Mouse (Mus musculus): ENCODE measurements around the gene Hist2h2ab. TPM values are rescaled to one million over a fixed set of nuclear protein-coding genes. Genes with fewer than 3 reads are reported as not detected.

Gene Hist2h2ab
- polyA plus RNA-seq, 1 experiment from 2014 or later: 0.78 TPM

GRCm38 (mm10) chr3:96230404-96230803, 10.7 kb downstream of the Hist2h2ab start:
- Histone ChIP-seq H3K4me3 (ENCODE audit: low read depth, low read length) (no peak overlapping the region), H3K4me2 (ENCODE audit: low read depth, low read length) (no peak overlapping the region), H3K9ac (ENCODE audit: low read depth, low read length) (no peak overlapping the region), H3K27me3 (replicated peaks; ENCODE audit: control insufficient read depth, insufficient read depth, low read length) (no peaks in the 10 kb centered on the region), H3K27ac (replicated peaks; ENCODE audit: low read depth, low read length) (no peak overlapping the region), H3K9me3 (ENCODE audit: control insufficient read depth, low read length) (no peaks in the 10 kb centered on the region), H3K4me1 (ENCODE audit: control insufficient read depth, insufficient read depth, low read length) (no peaks in the 10 kb centered on the region), H3K36me3 (ENCODE audit: control insufficient read depth, insufficient read depth, low read length) (no peaks in the 10 kb centered on the region)
- ATAC-seq (ENCODE audit: low read depth) (no peak), DNase-seq (ENCODE audit: low spot score) (no peak)
- WGBS: 82% methylated on average over 2 of the region's 2 CpGs

DNA sequence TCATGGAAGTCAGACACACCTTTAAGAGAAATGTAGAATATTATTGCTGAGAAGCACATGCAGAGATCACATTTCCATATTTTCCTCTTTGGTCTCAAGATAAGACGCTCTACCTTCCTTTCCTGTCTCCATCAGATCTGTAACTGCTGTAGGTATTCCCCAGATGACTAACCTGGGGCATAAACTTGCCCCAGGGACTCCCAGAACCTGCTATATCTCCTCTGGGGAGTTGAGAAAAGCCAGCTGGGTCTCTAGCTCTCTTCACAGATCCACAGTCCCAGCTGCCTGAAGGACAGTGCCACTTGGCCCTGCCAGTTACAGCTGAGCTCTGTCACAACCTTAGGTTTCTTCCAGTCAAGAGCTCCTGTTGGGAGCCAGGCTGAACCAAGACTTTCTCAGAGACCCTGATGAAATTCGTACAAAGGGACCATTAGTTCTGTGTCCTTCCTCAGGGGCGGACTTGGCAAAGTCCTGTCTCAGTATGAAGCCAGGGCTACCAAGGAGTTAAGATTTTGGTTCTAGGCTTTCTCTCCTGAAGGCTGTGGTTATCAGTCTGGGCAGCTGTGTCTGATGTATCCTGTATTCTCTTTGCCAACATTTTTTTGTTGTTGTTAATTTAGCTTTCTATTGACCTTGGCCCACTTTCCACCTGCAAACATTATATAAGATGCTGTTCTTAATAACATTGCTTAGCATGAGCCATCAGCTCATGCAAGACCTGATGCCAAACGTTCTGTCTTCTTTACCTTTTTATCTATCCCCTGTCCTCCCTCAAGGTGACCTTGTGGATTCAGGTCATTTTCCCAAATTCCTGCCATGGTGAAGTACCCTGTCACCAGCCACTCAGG, 11.5 kb downstream of the Hist2h2ab start:
- no peaks in the 10 kb centered on the region for H3K36me3 ChIP-seq (ENCODE audit: control insufficient read depth, insufficient read depth, low read length)
- no peaks in the 10 kb centered on the region for H3K4me1 ChIP-seq (ENCODE audit: control insufficient read depth, insufficient read depth, low read length)
- H3K27ac ChIP-seq (replicated peaks; ENCODE audit: low read depth, low read length): no peak overlapping the region
- H3K9me3 ChIP-seq (ENCODE audit: control insufficient read depth, low read length): no peaks in the 10 kb centered on the region
- ATAC-seq (ENCODE audit: low read depth) (no peak), DNase-seq (ENCODE audit: low spot score) (no peak)
- no peak overlapping the region for H3K4me2 ChIP-seq (ENCODE audit: low read depth, low read length)
- no peak overlapping the region for H3K9ac ChIP-seq (ENCODE audit: low read depth, low read length)
- 71% methylated on average over 4 of the region's 4 CpGs for WGBS
- H3K27me3 ChIP-seq (replicated peaks; ENCODE audit: control insufficient read depth, insufficient read depth, low read length): no peaks in the 10 kb centered on the region
- H3K4me3 ChIP-seq (ENCODE audit: low read depth, low read length): no peak overlapping the region

- Histone ChIP-seq H3K9ac (ENCODE audit: low read depth, low read length) (no peak overlapping the region), H3K36me3 (ENCODE audit: control insufficient read depth, insufficient read depth, low read length) (no peaks in the 10 kb centered on the region), H3K4me3 (ENCODE audit: low read depth, low read length) (no peak overlapping the region), H3K27me3 (replicated peaks; ENCODE audit: control insufficient read depth, insufficient read depth, low read length) (no peaks in the 10 kb centered on the region), H3K4me1 (ENCODE audit: control insufficient read depth, insufficient read depth, low read length) (no peaks in the 10 kb centered on the region), H3K4me2 (ENCODE audit: low read depth, low read length) (no peak overlapping the region), H3K9me3 (ENCODE audit: control insufficient read depth, low read length) (no peaks in the 10 kb centered on the region), H3K27ac (replicated peaks; ENCODE audit: low read depth, low read length) (no peak overlapping the region)
- WGBS: 62% methylated on average over 2 of the region's 2 CpGs
- ATAC-seq (ENCODE audit: low read depth) (no peak), DNase-seq (ENCODE audit: low spot score) (no peak)
Measured at GRCm38 (mm10) chr3:96231758-96232120, 12.1 kb downstream of the Hist2h2ab start.

DNA sequence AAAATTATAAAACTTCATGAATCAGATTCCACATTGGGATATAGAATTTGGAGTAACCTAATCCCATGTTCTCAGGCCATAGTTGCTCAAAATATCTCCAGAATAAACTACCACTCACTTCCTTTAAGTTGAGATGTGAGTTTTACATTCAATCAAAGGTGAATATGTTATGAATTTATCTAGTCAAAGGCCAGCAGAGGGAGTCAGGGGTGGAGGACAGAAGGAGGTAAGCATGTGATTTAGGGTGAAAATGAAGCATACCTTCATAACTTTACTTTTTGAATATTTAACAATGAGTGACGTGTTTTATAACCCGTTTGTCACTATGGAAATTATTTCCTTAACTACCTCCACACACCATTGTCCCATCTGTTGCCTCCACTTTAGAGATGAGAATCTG, 15.2 kb downstream of the Hist2h2ab start:
- Histone ChIP-seq H3K4me1 (ENCODE audit: control insufficient read depth, insufficient read depth, low read length) (peaks cover 12% of the 10 kb centered on the region), H3K36me3 (ENCODE audit: control insufficient read depth, insufficient read depth, low read length) (no peaks in the 10 kb centered on the region), H3K9me3 (ENCODE audit: control insufficient read depth, low read length) (no peaks in the 10 kb centered on the region), H3K4me2 (ENCODE audit: low read depth, low read length) (no peak overlapping the region), H3K27me3 (replicated peaks; ENCODE audit: control insufficient read depth, insufficient read depth, low read length) (no peaks in the 10 kb centered on the region), H3K9ac (ENCODE audit: low read depth, low read length) (no peak overlapping the region), H3K4me3 (ENCODE audit: low read depth, low read length) (no peak overlapping the region), H3K27ac (replicated peaks; ENCODE audit: low read depth, low read length) (no peak overlapping the region)
- 96% methylated on average over 2 of the region's 2 CpGs for WGBS
- ATAC-seq (ENCODE audit: low read depth) (no peak), DNase-seq (ENCODE audit: low spot score) (no peak)

- no peak for ATAC-seq (ENCODE audit: low read depth)
- DNase-seq (ENCODE audit: low spot score): no peak
- WGBS: 48% methylated on average over 3 of the region's 3 CpGs
- Histone ChIP-seq H3K9me3 (ENCODE audit: control insufficient read depth, low read length) (no peaks in the 10 kb centered on the region), H3K4me1 (ENCODE audit: control insufficient read depth, insufficient read depth, low read length) (peaks cover 15% of the 10 kb centered on the region), H3K9ac (ENCODE audit: low read depth, low read length) (no peak overlapping the region), H3K36me3 (ENCODE audit: control insufficient read depth, insufficient read depth, low read length) (no peaks in the 10 kb centered on the region), H3K27me3 (replicated peaks; ENCODE audit: control insufficient read depth, insufficient read depth, low read length) (no peaks in the 10 kb centered on the region), H3K4me3 (ENCODE audit: low read depth, low read length) (no peak overlapping the region), H3K27ac (replicated peaks; ENCODE audit: low read depth, low read length) (no peak overlapping the region), H3K4me2 (ENCODE audit: low read depth, low read length) (no peak overlapping the region)
Measured at GRCm38 (mm10) chr3:96235836-96236235, 16.2 kb downstream of the Hist2h2ab start.

DNA sequence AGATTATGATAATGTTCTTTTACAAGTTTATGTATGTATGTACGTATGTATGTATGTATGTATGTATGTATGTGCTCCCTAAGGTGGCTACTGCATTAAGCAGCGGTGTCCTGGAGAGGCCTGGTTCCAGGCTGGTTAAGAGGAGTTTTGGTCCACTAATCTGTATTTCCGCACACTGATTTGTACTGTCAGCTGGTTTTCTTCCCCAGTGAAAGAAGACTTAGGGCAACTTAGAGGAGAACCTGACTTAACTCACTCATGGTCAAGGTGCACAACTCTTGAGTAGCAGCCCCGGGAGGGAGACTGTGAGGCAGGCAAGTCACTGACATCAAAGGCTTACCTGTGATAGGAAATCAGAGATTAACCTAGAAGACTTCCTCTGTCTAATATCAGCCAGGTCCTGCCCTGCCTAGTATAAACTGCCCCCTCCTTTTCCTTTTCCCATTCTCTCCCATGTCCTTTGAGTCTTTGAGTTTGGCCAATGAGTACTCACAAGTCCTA, 17.2 kb downstream of the Hist2h2ab start:
- H3K4me2 ChIP-seq (ENCODE audit: low read depth, low read length): peak overlapping the region; percentile 62
- H3K9me3 ChIP-seq (ENCODE audit: control insufficient read depth, low read length): no peaks in the 10 kb centered on the region
- H3K27me3 ChIP-seq (replicated peaks; ENCODE audit: control insufficient read depth, insufficient read depth, low read length): no peaks in the 10 kb centered on the region
- no peaks in the 10 kb centered on the region for H3K36me3 ChIP-seq (ENCODE audit: control insufficient read depth, insufficient read depth, low read length)
- no peak for DNase-seq (ENCODE audit: low spot score)
- no peak for ATAC-seq (ENCODE audit: low read depth)
- peak overlapping the region; percentile 81 for H3K27ac ChIP-seq (replicated peaks; ENCODE audit: low read depth, low read length)
- WGBS: 79% methylated on average over 4 of the region's 4 CpGs
- peaks cover 17% of the 10 kb centered on the region for H3K4me1 ChIP-seq (ENCODE audit: control insufficient read depth, insufficient read depth, low read length)
- peak overlapping the region; percentile 47 for H3K4me3 ChIP-seq (ENCODE audit: low read depth, low read length)
- H3K9ac ChIP-seq (ENCODE audit: low read depth, low read length): peak overlapping the region; percentile 70; the same call in 1 of the 2 replicates

GRCm38 (mm10) chr3:96237335-96237903, 17.8 kb downstream of the Hist2h2ab start:
- ATAC-seq (ENCODE audit: low read depth) (no peak), DNase-seq (ENCODE audit: low spot score) (no peak)
- peak overlapping the region; percentile 81 for H3K27ac ChIP-seq (replicated peaks; ENCODE audit: low read depth, low read length)
- WGBS: 22% methylated on average over 7 of the region's 7 CpGs
- peak overlapping the region; percentile 62 for H3K4me2 ChIP-seq (ENCODE audit: low read depth, low read length)
- H3K4me3 ChIP-seq (ENCODE audit: low read depth, low read length): peak overlapping the region; percentile 47
- no peaks in the 10 kb centered on the region for H3K9me3 ChIP-seq (ENCODE audit: control insufficient read depth, low read length)
- peaks cover 17% of the 10 kb centered on the region for H3K4me1 ChIP-seq (ENCODE audit: control insufficient read depth, insufficient read depth, low read length)
- H3K27me3 ChIP-seq (replicated peaks; ENCODE audit: control insufficient read depth, insufficient read depth, low read length): no peaks in the 10 kb centered on the region
- no peaks in the 10 kb centered on the region for H3K36me3 ChIP-seq (ENCODE audit: control insufficient read depth, insufficient read depth, low read length)
- H3K9ac ChIP-seq (ENCODE audit: low read depth, low read length): peak overlapping the region; percentile 70

GRCm38 (mm10) chr3:96237904-96238511, 18.3 kb downstream of the Hist2h2ab start:
- Histone ChIP-seq H3K27ac (replicated peaks; ENCODE audit: low read depth, low read length) (peak overlapping the region; percentile 81), H3K4me2 (ENCODE audit: low read depth, low read length) (peak overlapping the region; percentile 62), H3K9me3 (ENCODE audit: control insufficient read depth, low read length) (no peaks in the 10 kb centered on the region), H3K4me3 (ENCODE audit: low read depth, low read length) (peak overlapping the region; percentile 47), H3K4me1 (ENCODE audit: control insufficient read depth, insufficient read depth, low read length) (peaks cover 17% of the 10 kb centered on the region), H3K36me3 (ENCODE audit: control insufficient read depth, insufficient read depth, low read length) (no peaks in the 10 kb centered on the region), H3K9ac (ENCODE audit: low read depth, low read length) (peak overlapping the region; percentile 70), H3K27me3 (replicated peaks; ENCODE audit: control insufficient read depth, insufficient read depth, low read length) (no peaks in the 10 kb centered on the region)
- WGBS: under 1% methylated on average over 12 of the region's 12 CpGs
- no peak for ATAC-seq (ENCODE audit: low read depth)
- DNase-seq (ENCODE audit: low spot score): peak; percentile 45

Data from embryonic facial prominence, embryonic 14.5 days (tissue).